Mouse (Mus musculus): Measurements from ENCODE around the gene Lrp2. TPM values are rescaled to one million over a fixed set of nuclear protein-coding genes. Genes with fewer than 3 reads are reported as not detected.

Lrp2 gene
- polyA plus RNA-seq, 1 experiment = not detected

DNA sequence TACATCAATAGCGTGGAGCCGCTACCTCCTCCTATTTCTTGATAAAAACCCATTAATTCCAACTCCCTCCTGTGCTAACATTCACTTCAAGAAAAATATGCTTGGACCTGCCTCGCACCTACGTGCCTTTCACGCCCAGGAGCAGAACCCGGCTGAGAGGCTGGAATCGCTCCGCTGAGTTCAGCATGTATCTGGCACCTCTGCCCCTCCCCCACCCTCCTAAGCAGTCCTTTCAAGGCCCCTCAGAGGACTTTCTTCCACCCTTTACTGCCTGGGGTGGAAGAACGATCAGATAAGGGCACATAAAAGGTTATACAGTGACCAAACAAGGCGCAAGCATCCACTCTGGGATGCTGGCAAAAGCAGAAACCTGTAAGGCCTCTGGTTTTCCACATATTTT lies 26.4 kb upstream of the Lrp2 start:
- Histone ChIP-seq H3K27ac (ENCODE audit: insufficient read depth, low read depth, low read length) (no peak overlapping the region), H3K4me1 (ENCODE audit: control insufficient read depth, insufficient read depth, low read length) (peaks cover 12% of the 10 kb centered on the region), H3K4me3 (ENCODE audit: insufficient read depth, low read length) (no peak overlapping the region)
- no peak for TF ChIP-seq CTCF (IDR thresholded peaks at IDR 0.05; ENCODE audit: low read depth, low read length)
- TF ChIP-seq POLR2A (IDR thresholded peaks at IDR 0.05; ENCODE audit: borderline replicate concordance, low read depth, low read length) = no peak

- H3K4me3 ChIP-seq (ENCODE audit: insufficient read depth, low read length) = no peak overlapping the region
- TF ChIP-seq POLR2A (IDR thresholded peaks at IDR 0.05; ENCODE audit: borderline replicate concordance, low read depth, low read length) (no peak), CTCF (IDR thresholded peaks at IDR 0.05; ENCODE audit: low read depth, low read length) (no peak)
- H3K4me1 ChIP-seq (ENCODE audit: control insufficient read depth, insufficient read depth, low read length) = no peaks in the 10 kb centered on the region
- H3K27ac ChIP-seq (ENCODE audit: insufficient read depth, low read depth, low read length) = no peak overlapping the region
Observed at GRCm38 (mm10) chr2:69606621-69607020, 20.8 kb upstream of the Lrp2 start.

- Histone ChIP-seq H3K4me3 (ENCODE audit: insufficient read depth, low read length) (no peak overlapping the region), H3K27ac (ENCODE audit: insufficient read depth, low read depth, low read length) (no peak overlapping the region), H3K4me1 (ENCODE audit: control insufficient read depth, insufficient read depth, low read length) (no peaks in the 10 kb centered on the region)
- TF ChIP-seq POLR2A (IDR thresholded peaks at IDR 0.05; ENCODE audit: borderline replicate concordance, low read depth, low read length) (no peak), CTCF (IDR thresholded peaks at IDR 0.05; ENCODE audit: low read depth, low read length) (no peak)
Observed at GRCm38 (mm10) chr2:69603726-69604393, 18.0 kb upstream of the Lrp2 start.

GRCm38 (mm10) chr2:69593168-69593567 lies 7.3 kb upstream of the Lrp2 start:
- Histone ChIP-seq H3K4me1 (ENCODE audit: control insufficient read depth, insufficient read depth, low read length) (no peaks in the 10 kb centered on the region), H3K4me3 (ENCODE audit: insufficient read depth, low read length) (no peak overlapping the region), H3K27ac (ENCODE audit: insufficient read depth, low read depth, low read length) (no peak overlapping the region)
- TF ChIP-seq CTCF (IDR thresholded peaks at IDR 0.05; ENCODE audit: low read depth, low read length) (no peak), POLR2A (IDR thresholded peaks at IDR 0.05; ENCODE audit: borderline replicate concordance, low read depth, low read length) (no peak)

GRCm38 (mm10) chr2:69592536-69592935 lies 6.7 kb upstream of the Lrp2 start:
- no peak overlapping the region for H3K4me3 ChIP-seq (ENCODE audit: insufficient read depth, low read length)
- no peak for TF ChIP-seq POLR2A (IDR thresholded peaks at IDR 0.05; ENCODE audit: borderline replicate concordance, low read depth, low read length)
- TF ChIP-seq CTCF (IDR thresholded peaks at IDR 0.05; ENCODE audit: low read depth, low read length) = no peak
- H3K27ac ChIP-seq (ENCODE audit: insufficient read depth, low read depth, low read length) = no peak overlapping the region
- no peaks in the 10 kb centered on the region for H3K4me1 ChIP-seq (ENCODE audit: control insufficient read depth, insufficient read depth, low read length)

- TF ChIP-seq CTCF (IDR thresholded peaks at IDR 0.05; ENCODE audit: low read depth, low read length) = no peak
- TF ChIP-seq POLR2A (IDR thresholded peaks at IDR 0.05; ENCODE audit: borderline replicate concordance, low read depth, low read length) = no peak
- H3K4me1 ChIP-seq (ENCODE audit: control insufficient read depth, insufficient read depth, low read length) = no peaks in the 10 kb centered on the region
- no peak overlapping the region for H3K4me3 ChIP-seq (ENCODE audit: insufficient read depth, low read length)
- H3K27ac ChIP-seq (ENCODE audit: insufficient read depth, low read depth, low read length) = no peak overlapping the region
Observed at GRCm38 (mm10) chr2:69591966-69592505, 6.2 kb upstream of the Lrp2 start.

GRCm38 (mm10) chr2:69590548-69590947 lies 4.7 kb upstream of the Lrp2 start:
- TF ChIP-seq POLR2A (IDR thresholded peaks at IDR 0.05; ENCODE audit: borderline replicate concordance, low read depth, low read length) (no peak), CTCF (IDR thresholded peaks at IDR 0.05; ENCODE audit: low read depth, low read length) (no peak)
- Histone ChIP-seq H3K4me3 (ENCODE audit: insufficient read depth, low read length) (no peak overlapping the region), H3K4me1 (ENCODE audit: control insufficient read depth, insufficient read depth, low read length) (no peaks in the 10 kb centered on the region), H3K27ac (ENCODE audit: insufficient read depth, low read depth, low read length) (no peak overlapping the region)

GRCm38 (mm10) chr2:69587896-69588295 lies 2.0 kb upstream of the Lrp2 start:
- peaks cover 2% of the 10 kb centered on the region; the same call in 1 of the 2 replicates for H3K4me1 ChIP-seq (ENCODE audit: control insufficient read depth, insufficient read depth, low read length)
- TF ChIP-seq CTCF (IDR thresholded peaks at IDR 0.05; ENCODE audit: low read depth, low read length) (no peak), POLR2A (IDR thresholded peaks at IDR 0.05; ENCODE audit: borderline replicate concordance, low read depth, low read length) (no peak)
- no peak overlapping the region for H3K4me3 ChIP-seq (ENCODE audit: insufficient read depth, low read length)
- H3K27ac ChIP-seq (ENCODE audit: insufficient read depth, low read depth, low read length) = no peak overlapping the region

GRCm38 (mm10) chr2:69586821-69587728 lies 1.2 kb upstream of the Lrp2 start:
- Histone ChIP-seq H3K4me1 (ENCODE audit: control insufficient read depth, insufficient read depth, low read length) (peaks cover 2% of the 10 kb centered on the region; the same call in 1 of the 2 replicates), H3K4me3 (ENCODE audit: insufficient read depth, low read length) (peak overlapping the region; percentile 60), H3K27ac (ENCODE audit: insufficient read depth, low read depth, low read length) (no peak overlapping the region)
- TF ChIP-seq CTCF (IDR thresholded peaks at IDR 0.05; ENCODE audit: low read depth, low read length) = no peak
- TF ChIP-seq POLR2A (IDR thresholded peaks at IDR 0.05; ENCODE audit: borderline replicate concordance, low read depth, low read length) = no peak

All from bone marrow macrophage, adult 2 months (primary cell).